19 mouse cellular contexts compared by ENCODE assay signal in the genomic region with DNA sequence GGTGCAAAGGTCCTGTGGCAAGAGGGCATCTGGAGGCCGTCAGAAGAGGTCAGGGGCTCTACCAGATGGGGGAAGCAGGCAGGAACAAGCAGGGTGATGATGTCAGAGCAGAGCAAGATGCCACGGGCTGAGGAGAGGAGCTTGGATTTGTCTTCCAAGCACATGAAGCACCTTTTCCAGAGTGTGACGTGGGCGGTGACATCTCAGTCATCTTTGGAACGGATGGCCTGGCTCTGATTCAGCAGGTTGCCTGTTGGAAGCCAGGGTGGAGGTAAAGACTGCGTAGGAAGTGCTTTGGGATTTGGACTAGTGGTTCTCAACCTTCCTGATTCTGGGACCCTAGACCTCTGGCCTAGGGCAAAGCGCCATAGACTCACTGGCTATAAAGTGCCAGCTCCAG. TPM values are rescaled to one million over a fixed set of nuclear protein-coding genes. Genes with fewer than 3 reads are reported as not detected.
DNase-seq lines count a peak whose midpoint lies in the region; TF ChIP-seq lines count a peak whose summit lies in the region.
"Had no signal": no experiment of that assay in that cellular context is flagged by ENCODE, and none has a peak within 500 bp of the region (broad histone marks: within the 10 kb centered on the region; RNA-seq: fewer than 3 reads in every experiment).

No protein-coding gene starts in this region.

- intact Hi-C loops in left cerebral cortex, adult 2 months (cut with DNase I), result loop anchor here (2.0 to 5.0 kb wide), 4 partner anchors 46 to 459 kb away; no protein-coding TSS in a partner anchor
- intact Hi-C loops in heart, adult 2 months (cut with DNase I), result no loop called here

- 57% methylated on average over 7 of the region's 7 CpGs for WGBS in heart, adult 2 months

- TF ChIP-seq EP300 in heart, adult 2 months (IDR thresholded peaks at IDR 0.05; ENCODE audit: insufficient read depth, low read depth, low read length), result no peak

- DNase-seq in layer of hippocampus, adult 2 months (ENCODE audit: low spot score in 2 of 2), result no peak
- no peak for DNase-seq in layer of hippocampus, adult 9-10 months (ENCODE audit: low spot score)
- peak; percentile 75 to 89 for DNase-seq in frontal cortex, adult 2 months (ENCODE audit: extremely low spot score in 1 of 2, low spot score in 1 of 2)
- DNase-seq in left cerebral cortex, adult 2 months (ENCODE audit: extremely low spot score in 1 of 2, low spot score in 2 of 2), result peak; percentile 68 to 71
- peak; percentile 47 for DNase-seq in right cerebral cortex, postnatal 14 days
- DNase-seq in heart, adult 2 months, result no peak
- no peak for DNase-seq in heart, postnatal 4 days
- DNase-seq: cerebellum, postnatal 14 days; gastrocnemius, postnatal 10 days; kidney, adult 9 months; kidney, postnatal 4 days; liver, embryonic 13.5 days; thymus, postnatal 4 days had no signal

- no peaks in the 10 kb centered on the region for H3K79me2 ChIP-seq in heart, adult 2 months (replicated peaks; ENCODE audit: control insufficient read depth, insufficient read depth, low read length)

- H3K36me3 ChIP-seq in heart, adult 2 months (ENCODE audit: control insufficient read depth, insufficient read depth, low read length), result no peaks in the 10 kb centered on the region
- H3K36me3 ChIP-seq: G1E; hindbrain, embryonic 12.5 days; limb, embryonic 12.5 days; liver, embryonic 13.5 days; lung, embryonic 15.5 days; midbrain, embryonic 12.5 days had no signal

- peak overlapping the region; percentile 86 for H3K27ac ChIP-seq in layer of hippocampus, adult 2 months
- H3K27ac ChIP-seq in left cerebral cortex, adult 2 months, result peak overlapping the region; percentile 88
- no peak overlapping the region for H3K27ac ChIP-seq in heart, adult 2 months
- H3K27ac ChIP-seq: hindbrain, embryonic 12.5 days; limb, embryonic 12.5 days; liver, embryonic 13.5 days; lung, embryonic 15.5 days; midbrain, embryonic 12.5 days had no signal

- no peak for TF ChIP-seq CTCF in layer of hippocampus, adult 2 months (conservative IDR thresholded peaks at IDR 0.05)
- TF ChIP-seq CTCF in left cerebral cortex, adult 2 months (IDR thresholded peaks at IDR 0.05), result no peak
- no peak for TF ChIP-seq CTCF in heart, adult 2 months (IDR thresholded peaks at IDR 0.05)

- H3K4me3 ChIP-seq in layer of hippocampus, adult 2 months, result no peak overlapping the region
- no peak overlapping the region for H3K4me3 ChIP-seq in left cerebral cortex, adult 2 months
- no peak overlapping the region for H3K4me3 ChIP-seq in heart, adult 2 months
- H3K4me3 ChIP-seq: erythroblast, embryonic 14.5 days; hindbrain, embryonic 12.5 days; limb, embryonic 12.5 days; liver, embryonic 13.5 days; lung, embryonic 15.5 days; midbrain, embryonic 12.5 days had no signal

- H3K4me1 ChIP-seq in heart, adult 2 months (ENCODE audit: control insufficient read depth, insufficient read depth, low read length), result peaks cover 1% of the 10 kb centered on the region; the same call in 1 of the 2 replicates

- no peak overlapping the region for H3K9ac ChIP-seq in heart, adult 2 months (ENCODE audit: low read depth, low read length)
- H3K9ac ChIP-seq: hindbrain, embryonic 12.5 days; limb, embryonic 12.5 days; liver, embryonic 13.5 days; lung, embryonic 15.5 days; midbrain, embryonic 12.5 days had no signal

- H3K27me3 ChIP-seq in heart, adult 2 months (ENCODE audit: control insufficient read depth, insufficient read depth, low read length), result 0 out of 2 replicates have a peak, but pooled peaks cover 2% of the 10 kb centered on the region

- TF ChIP-seq POLR2A in heart, adult 2 months (IDR thresholded peaks at IDR 0.05; ENCODE audit: insufficient read depth, low read depth, low read length), result no peak

RNA-seq across cellular contexts. Expression of a gene that starts 3.0 kb away (rescaled TPM):
- total RNA-seq in layer of hippocampus, adult 2 months (2021), result 100 to 1,000 TPM; 126 to 133 TPM
- polyA plus RNA-seq in frontal cortex, adult 2 months (2012; rRNA removed), result 57.6 and 68.4 TPM in 2 replicates
- total RNA-seq in left cerebral cortex, adult 2 months (2021), result 100 to 1,000 TPM; 107 to 113 TPM
- total RNA-seq in heart, adult 2 months (2021), result 1 to 10 TPM; 1.0 to 1.4 TPM
- 1.4 and 1.5 TPM in 2 replicates for polyA plus RNA-seq in heart, adult 2 months (2012; rRNA removed)
- 1 to 10 TPM; 1.0 to 1.5 TPM for total RNA-seq in heart, postnatal 4 days (2021)

Comparison
In these comparisons a context has a peak if more than half of its experiments do, and no peak if none do; other contexts are left out.
1. DNase-seq: peak in frontal cortex, adult 2 months (2 of 2), left cerebral cortex, adult 2 months (2 of 2) and right cerebral cortex, postnatal 14 days (single experiment); none in layer of hippocampus, adult 2 months (0 of 2), layer of hippocampus, adult 9-10 months (single experiment), heart, adult 2 months (0 of 2) and heart, postnatal 4 days (single experiment).
2. RNA of a gene that starts 3.0 kb away (total RNA-seq): 126 to 133 TPM in layer of hippocampus, adult 2 months and 107 to 113 TPM in left cerebral cortex, adult 2 months; 1.0 to 1.5 TPM in heart, postnatal 4 days and 1.0 to 1.4 TPM in heart, adult 2 months; every median in the first group is over 10 times any median in the second.